Mouse (Mus musculus) limb, embryonic 14.5 days (tissue): ENCODE measurements at regions not wholly inside any gene's neighbourhood (a gene's known extent, or its start where the extent isn't known, plus 50 kb on each side); places are given as distances from the start of the nearest gene placed in this dataset.

Experiments
- ATAC-seq: fragments of 200-750 bp; cut with Nextera tagmentation; 2 replicates; pipeline ENCODE4 v1.8.0; 2017; ENCODE audit warnings: low read depth, moderate number of reproducible peaks, moderate TSS enrichment; ENCODE audit not compliant: low FRiP score
- DNase-seq: peaks from one replicate; pipeline ENCODE4 v3.0.0-alpha.2; 2015; ENCODE audit warnings: low spot score
- H3K27ac ChIP-seq: fragments of 300-500 bp; sonication (generic); replicated peaks from 2 replicates; pipeline ENCODE4 v1.5.1; 2014; ENCODE audit warnings: low read depth, mild to moderate bottlenecking, low read length, moderate library complexity, mixed read lengths
- H3K27me3 ChIP-seq: fragments of 300-500 bp; sonication (generic); 2 replicates; pipeline ENCODE4 v1.6.1; 2014; ENCODE audit warnings: low read length, mixed read lengths; ENCODE audit not compliant: control insufficient read depth, insufficient read depth
- H3K36me3 ChIP-seq: fragments of 300-500 bp; sonication (generic); 2 replicates; pipeline ENCODE4 v1.6.1; 2014; ENCODE audit warnings: mild to moderate bottlenecking, low read length, moderate library complexity, mixed read lengths; ENCODE audit not compliant: control insufficient read depth, insufficient read depth
- H3K4me1 ChIP-seq: fragments of 300-500 bp; sonication (generic); 2 replicates; pipeline ENCODE4 v1.6.1; 2014; ENCODE audit warnings: antibody characterized with exemption, low read length, mixed read lengths; ENCODE audit not compliant: control insufficient read depth, insufficient read depth
- H3K4me2 ChIP-seq: fragments of 300-500 bp; sonication (generic); replicated peaks from 2 replicates; pipeline ENCODE4 v1.6.1; 2014; ENCODE audit warnings: low read depth, mild to moderate bottlenecking, low read length, moderate library complexity; ENCODE audit not compliant: severe bottlenecking
- H3K4me3 ChIP-seq: fragments of 300-500 bp; sonication (generic); replicated peaks from 2 replicates; pipeline ENCODE4 v1.5.1; 2014; ENCODE audit warnings: low read length
- H3K9ac ChIP-seq: fragments of 300-500 bp; sonication (generic); 2 replicates; pipeline ENCODE4 v1.6.1; 2014; ENCODE audit warnings: mild to moderate bottlenecking, low read depth, low read length, moderate library complexity; ENCODE audit not compliant: severe bottlenecking
- H3K9me3 ChIP-seq: fragments of 300-500 bp; sonication (generic); 2 replicates; pipeline ENCODE4 v1.6.1; 2016; ENCODE audit warnings: low read length; ENCODE audit not compliant: control insufficient read depth
- POLR2A ChIP-seq: fragments of 200-500 bp; IDR thresholded peaks from 2 replicates; pipeline ENCODE4 v1.8.0; 2012; ENCODE audit warnings: inconsistent platforms, mild to moderate bottlenecking, moderate library complexity, borderline replicate concordance; ENCODE audit not compliant: insufficient read depth, insufficient read length; ENCODE audit errors: extremely low read depth
- WGBS: fragments of 180-500 bp; shearing (Covaris S2); extraction: QIAGEN DNeasy Blood & Tissue Kit; methylation state at CpG from one replicate; pipeline ENCODE4 v1.1.7; 2014; 5-methylcytosine and 5-hydroxymethylcytosine counted together

GRCm38 (mm10) chr12:25173064-25173463, 76.1 kb upstream of the Id2 start:
- no peak for TF ChIP-seq POLR2A
- Histone ChIP-seq H3K4me3 (no peak overlapping the region), H3K27me3 (no peaks in the 10 kb centered on the region), H3K27ac (no peak overlapping the region), H3K4me1 (no peaks in the 10 kb centered on the region), H3K36me3 (no peaks in the 10 kb centered on the region), H3K9me3 (no peaks in the 10 kb centered on the region), H3K9ac (no peak overlapping the region), H3K4me2 (no peak overlapping the region)
- DNase-seq (no peak), ATAC-seq (no peak)
- 73% methylated on average over 6 of the region's 6 CpGs for WGBS

DNA sequence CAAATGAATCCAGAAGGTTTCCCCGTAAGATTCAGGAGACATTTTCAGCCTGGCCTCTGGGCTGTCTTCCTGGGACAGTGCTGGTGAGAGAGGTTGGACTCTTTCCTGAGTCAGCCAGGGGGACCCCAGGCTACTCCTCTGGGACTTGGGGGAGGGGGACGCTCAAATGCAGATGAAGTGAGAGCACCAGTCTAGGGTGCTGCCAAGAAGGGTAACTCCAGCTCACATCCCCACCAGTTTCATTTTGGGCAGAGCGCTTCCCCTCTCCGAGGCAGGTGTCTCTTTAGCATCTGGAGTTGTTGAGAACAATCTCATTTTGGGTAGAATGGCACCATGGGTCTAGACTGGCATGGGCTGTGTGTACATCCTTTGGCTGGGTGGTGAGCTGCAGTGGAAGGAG, 75.5 kb upstream of the Id2 start:
- Histone ChIP-seq H3K36me3 (no peaks in the 10 kb centered on the region), H3K4me2 (no peak overlapping the region), H3K9ac (no peak overlapping the region), H3K9me3 (no peaks in the 10 kb centered on the region), H3K27ac (no peak overlapping the region), H3K4me3 (no peak overlapping the region), H3K4me1 (no peaks in the 10 kb centered on the region), H3K27me3 (no peaks in the 10 kb centered on the region)
- DNase-seq (no peak), ATAC-seq (no peak)
- WGBS: 88% methylated on average over 4 of the region's 4 CpGs
- TF ChIP-seq POLR2A: no peak

DNA sequence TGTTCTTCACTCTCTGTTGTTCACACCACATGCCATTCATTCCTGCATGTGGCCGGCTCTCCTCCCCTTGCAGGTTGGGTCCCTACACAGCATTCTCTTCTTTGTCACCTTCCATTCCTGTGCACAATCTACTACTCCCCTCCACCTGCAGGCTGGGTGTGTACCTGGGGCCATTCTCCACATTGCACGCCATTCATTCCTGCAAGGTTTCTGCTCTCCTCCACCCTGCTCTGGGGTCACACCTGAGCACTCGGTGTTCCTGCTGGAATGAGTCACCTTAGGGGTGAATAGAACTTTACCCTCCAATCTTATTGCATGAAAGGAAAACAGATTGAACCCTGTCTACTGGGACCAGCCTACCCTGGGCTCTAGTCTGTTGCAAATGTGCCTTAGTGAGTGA, 72.7 kb upstream of the Id2 start:
- Histone ChIP-seq H3K27ac (no peak overlapping the region), H3K4me2 (no peak overlapping the region), H3K36me3 (no peaks in the 10 kb centered on the region), H3K9ac (no peak overlapping the region), H3K9me3 (no peaks in the 10 kb centered on the region), H3K4me3 (no peak overlapping the region), H3K4me1 (no peaks in the 10 kb centered on the region), H3K27me3 (no peaks in the 10 kb centered on the region)
- ATAC-seq (no peak), DNase-seq (no peak)
- no peak for TF ChIP-seq POLR2A
- 72% methylated on average over 3 of the region's 3 CpGs for WGBS

GRCm38 (mm10) chr12:25168213-25168545, 71.2 kb upstream of the Id2 start:
- WGBS: 76% methylated on average over 5 of the region's 5 CpGs
- Histone ChIP-seq H3K27me3 (no peaks in the 10 kb centered on the region), H3K4me3 (no peak overlapping the region), H3K9me3 (no peaks in the 10 kb centered on the region), H3K4me1 (no peaks in the 10 kb centered on the region), H3K9ac (no peak overlapping the region), H3K4me2 (no peak overlapping the region), H3K36me3 (no peaks in the 10 kb centered on the region), H3K27ac (no peak overlapping the region)
- no peak for ATAC-seq
- no peak for TF ChIP-seq POLR2A
- no peak for DNase-seq

DNA sequence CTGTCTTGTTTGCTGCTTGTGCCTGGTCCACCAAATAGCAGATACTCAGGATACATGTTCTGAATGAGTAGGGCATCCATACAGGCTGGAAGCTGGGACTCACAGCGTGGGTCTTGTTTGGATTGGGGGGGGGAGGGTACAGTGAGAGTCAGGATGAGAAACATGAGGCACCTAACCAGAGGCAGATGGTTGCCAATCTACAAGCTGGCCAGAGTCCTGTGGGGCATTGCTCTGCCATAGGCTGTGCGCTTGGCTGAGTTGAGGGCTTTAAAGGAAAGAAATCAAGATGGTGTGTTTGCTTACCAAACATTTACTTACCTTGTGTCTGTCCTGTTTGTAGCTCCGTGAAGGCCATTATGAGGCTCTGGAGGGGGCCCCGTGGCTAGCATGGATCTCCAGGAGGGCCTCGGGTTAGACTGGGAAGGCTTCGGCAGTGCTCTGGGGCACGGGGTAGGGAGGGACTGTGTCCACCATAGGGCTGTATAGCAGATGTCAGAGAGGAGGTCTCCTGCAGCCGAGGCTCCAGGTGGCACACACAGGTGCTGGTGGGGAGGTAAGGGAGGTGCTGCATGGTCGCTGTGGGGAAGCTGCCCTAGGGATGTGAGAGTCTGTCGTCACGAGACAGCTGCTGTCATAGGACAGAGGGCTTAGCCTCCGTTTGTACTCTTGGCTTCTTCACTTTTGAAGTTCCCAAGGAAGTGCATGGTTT, 70.7 kb upstream of the Id2 start:
- DNase-seq: no peak
- Histone ChIP-seq H3K4me1 (no peaks in the 10 kb centered on the region), H3K4me2 (no peak overlapping the region), H3K27me3 (no peaks in the 10 kb centered on the region), H3K9me3 (no peaks in the 10 kb centered on the region), H3K27ac (no peak overlapping the region), H3K4me3 (no peak overlapping the region), H3K9ac (no peak overlapping the region), H3K36me3 (no peaks in the 10 kb centered on the region)
- no peak for ATAC-seq
- WGBS: 68% methylated on average over 12 of the region's 12 CpGs
- TF ChIP-seq POLR2A: no peak

GRCm38 (mm10) chr12:25166525-25166924, 69.6 kb upstream of the Id2 start:
- Histone ChIP-seq H3K27ac (no peak overlapping the region), H3K27me3 (no peaks in the 10 kb centered on the region), H3K4me2 (no peak overlapping the region), H3K36me3 (no peaks in the 10 kb centered on the region), H3K4me3 (no peak overlapping the region), H3K9me3 (no peaks in the 10 kb centered on the region), H3K9ac (no peak overlapping the region), H3K4me1 (no peaks in the 10 kb centered on the region)
- DNase-seq (no peak), ATAC-seq (no peak)
- TF ChIP-seq POLR2A: no peak
- WGBS: 76% methylated on average over 2 of the region's 2 CpGs
